In the genomic region with DNA sequence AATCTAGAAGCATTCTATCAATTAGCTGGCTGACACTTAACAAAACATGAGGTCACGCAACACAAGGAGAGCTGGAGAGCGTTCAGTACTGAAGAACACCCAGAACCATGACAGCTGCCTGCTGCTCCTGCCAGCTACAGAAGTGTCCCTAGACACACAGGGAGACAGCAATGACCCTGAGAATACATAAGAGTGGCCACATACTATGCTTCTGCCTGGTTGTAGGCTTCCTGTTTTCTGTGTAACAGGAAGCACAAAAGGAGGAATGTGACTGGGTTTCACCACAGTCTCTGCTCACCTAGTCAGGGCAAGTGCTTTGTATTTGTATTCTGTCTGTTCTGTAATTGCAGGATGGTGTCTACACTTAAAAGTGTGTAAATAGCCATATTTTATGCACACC, we compare ENCODE assay signal across 25 mouse cellular contexts. TPM values are rescaled to one million over a fixed set of nuclear protein-coding genes. Genes with fewer than 3 reads are reported as not detected.
"Had no signal": no experiment of that assay in that cellular context is flagged by ENCODE, and none has a peak within 500 bp of the region (broad histone marks: within the 10 kb centered on the region; RNA-seq: fewer than 3 reads in every experiment).

No protein-coding gene starts in this region.

- ATAC-seq: hindbrain, postnatal 0 days; intestine, embryonic 16.5 days; liver, embryonic 12.5 days had no signal

- H3K4me3 ChIP-seq: heart, adult 2 months; heart, embryonic 13.5 days; heart, embryonic 15.5 days; hindbrain, embryonic 13.5 days; hindbrain, embryonic 15.5 days; kidney, embryonic 15.5 days; layer of hippocampus, adult 2 months; limb, embryonic 13.5 days; limb, embryonic 15.5 days; liver, embryonic 12.5 days had no signal

- H3K4me1 ChIP-seq: heart, embryonic 13.5 days; heart, embryonic 15.5 days; hindbrain, embryonic 13.5 days; hindbrain, embryonic 15.5 days; kidney, embryonic 15.5 days; liver, embryonic 12.5 days had no signal

- DNase-seq: gastrocnemius, postnatal 14 days; heart, adult 11 months; heart, adult 2 months; heart, postnatal 14 days; heart, postnatal 36 days; kidney, adult 11 months; kidney, adult 2 months; kidney, adult 9 months; kidney, postnatal 14 days; kidney, postnatal 4 days; left cerebral cortex, postnatal 4 days had no signal

- H3K27ac ChIP-seq: heart, adult 2 months; heart, embryonic 13.5 days; heart, embryonic 15.5 days; hindbrain, embryonic 13.5 days; hindbrain, embryonic 15.5 days; hindbrain, postnatal 0 days; kidney, embryonic 15.5 days; kidney, postnatal 0 days; layer of hippocampus, adult 2 months; limb, embryonic 13.5 days; limb, embryonic 15.5 days; liver, embryonic 12.5 days had no signal

RNA-seq across cellular contexts. Expression of gene Gm20695, which starts 36.3 kb away (rescaled TPM):
- total RNA-seq: gastrocnemius, adult 18-20 months; heart, postnatal 14 days; hematopoietic stem cell, adult 5-6 weeks had no signal
- polyA plus RNA-seq: heart, adult 2 months; kidney, adult 2 months had no signal
